Comparison of ENCODE assay signal across 15 mouse cellular contexts in genomic region chr4:76260686-76261085, GRCm38 (mm10).
DNase-seq lines count a peak whose midpoint lies in the region; ATAC-seq and TF ChIP-seq lines count a peak whose summit lies in the region.
"Had no signal": no experiment of that assay in that cellular context is flagged by ENCODE, and none has a peak within 500 bp of the region (broad histone marks: within the 10 kb centered on the region; RNA-seq: fewer than 3 reads in every experiment).

No protein-coding gene starts in this region.

- no peak overlapping the region for H3K27ac ChIP-seq in forebrain, embryonic 14.5 days (ENCODE audit: low read depth, low read length)
- no peak overlapping the region for H3K27ac ChIP-seq in forebrain, embryonic 10.5 days
- H3K27ac ChIP-seq in forebrain, embryonic 16.5 days (ENCODE audit: low read length), result no peak overlapping the region
- no peak overlapping the region for H3K27ac ChIP-seq in intestine, postnatal 0 days (ENCODE audit: low read depth, low read length)
- H3K27ac ChIP-seq in midbrain, embryonic 10.5 days (replicated peaks), result no peak overlapping the region
- H3K27ac ChIP-seq: limb, embryonic 10.5 days; liver, embryonic 12.5 days had no signal

- no peak overlapping the region for H3K9ac ChIP-seq in forebrain, embryonic 14.5 days (ENCODE audit: low read length)
- no peak overlapping the region for H3K9ac ChIP-seq in forebrain, embryonic 16.5 days (replicated peaks; ENCODE audit: low read depth, low read length)
- H3K9ac ChIP-seq in intestine, postnatal 0 days (ENCODE audit: low read depth, low read length), result no peak overlapping the region
- H3K9ac ChIP-seq: heart, embryonic 12.5 days; liver, embryonic 12.5 days had no signal

- H3K4me2 ChIP-seq in forebrain, embryonic 14.5 days (ENCODE audit: low read length), result no peak overlapping the region
- H3K4me2 ChIP-seq in forebrain, embryonic 16.5 days (ENCODE audit: low read length), result no peak overlapping the region
- no peak overlapping the region for H3K4me2 ChIP-seq in intestine, postnatal 0 days (replicated peaks; ENCODE audit: low read depth)
- H3K4me2 ChIP-seq: heart, embryonic 12.5 days; liver, embryonic 12.5 days had no signal

- peak; percentile 83 for ATAC-seq in forebrain, embryonic 14.5 days
- ATAC-seq in forebrain, embryonic 16.5 days, result peak; percentile 90
- ATAC-seq in inflammation-experienced regulatory T-cells, adult 6 months, result no peak
- ATAC-seq in intestine, postnatal 0 days, result no peak
- ATAC-seq: liver, embryonic 12.5 days; Patski had no signal

- 81% methylated on average over 1 of the region's 1 CpGs for WGBS in forebrain, embryonic 14.5 days
- 91% methylated on average over 1 of the region's 1 CpGs for WGBS in forebrain, embryonic 10.5 days
- 60% methylated on average over 1 of the region's 1 CpGs for WGBS in forebrain, embryonic 16.5 days
- 97% methylated on average over 1 of the region's 1 CpGs for WGBS in intestine, postnatal 0 days
- WGBS in midbrain, embryonic 10.5 days, result 95% methylated on average over 1 of the region's 1 CpGs

- H3K4me3 ChIP-seq in forebrain, embryonic 14.5 days (ENCODE audit: low read depth, low read length), result no peak overlapping the region
- no peak overlapping the region for H3K4me3 ChIP-seq in forebrain, embryonic 10.5 days
- no peak overlapping the region for H3K4me3 ChIP-seq in forebrain, embryonic 16.5 days (replicated peaks; ENCODE audit: low read length)
- H3K4me3 ChIP-seq in intestine, postnatal 0 days (ENCODE audit: low read depth, low read length), result no peak overlapping the region
- H3K4me3 ChIP-seq in midbrain, embryonic 10.5 days, result no peak overlapping the region
- H3K4me3 ChIP-seq: heart, embryonic 12.5 days; limb, embryonic 10.5 days; liver, embryonic 12.5 days had no signal

- peaks cover 17% of the 10 kb centered on the region for H3K4me1 ChIP-seq in forebrain, embryonic 14.5 days (ENCODE audit: control insufficient read depth, insufficient read depth, low read length)
- H3K4me1 ChIP-seq in forebrain, embryonic 10.5 days, result peaks cover 16% of the 10 kb centered on the region
- peaks cover 12% of the 10 kb centered on the region for H3K4me1 ChIP-seq in forebrain, embryonic 16.5 days (replicated peaks; ENCODE audit: control insufficient read depth, insufficient read depth, low read length)
- H3K4me1 ChIP-seq in intestine, postnatal 0 days (replicated peaks; ENCODE audit: control insufficient read depth, insufficient read depth, low read length), result no peaks in the 10 kb centered on the region
- peaks cover 13% of the 10 kb centered on the region; the same call in 1 of the 2 replicates for H3K4me1 ChIP-seq in midbrain, embryonic 10.5 days
- H3K4me1 ChIP-seq: liver, embryonic 12.5 days had no signal

- H3K36me3 ChIP-seq in forebrain, embryonic 14.5 days (ENCODE audit: control insufficient read depth, insufficient read depth, low read length), result no peaks in the 10 kb centered on the region
- H3K36me3 ChIP-seq in forebrain, embryonic 10.5 days (replicated peaks), result no peaks in the 10 kb centered on the region
- H3K36me3 ChIP-seq in forebrain, embryonic 16.5 days (ENCODE audit: control insufficient read depth, insufficient read depth), result no peaks in the 10 kb centered on the region
- H3K36me3 ChIP-seq in intestine, postnatal 0 days (ENCODE audit: control insufficient read depth, insufficient read depth), result no peaks in the 10 kb centered on the region
- no peaks in the 10 kb centered on the region for H3K36me3 ChIP-seq in midbrain, embryonic 10.5 days
- H3K36me3 ChIP-seq: heart, embryonic 12.5 days; limb, embryonic 10.5 days; liver, embryonic 12.5 days had no signal

- no peak for TF ChIP-seq CTCF in intestine, postnatal 0 days (IDR thresholded peaks at IDR 0.05; ENCODE audit: low read depth)

- DNase-seq in forebrain, embryonic 14.5 days (ENCODE audit: low spot score), result peak; percentile 48
- no peak for DNase-seq in forebrain, embryonic 10.5 days (ENCODE audit: extremely low spot score, low spot score)
- DNase-seq in ovary, postnatal 36 days (ENCODE audit: low spot score), result peak; percentile 6
- no peak for DNase-seq in ovary, adult 18-20 months (ENCODE audit: low spot score)
- DNase-seq in midbrain, embryonic 10.5 days (ENCODE audit: low spot score), result no peak
- DNase-seq: gastrocnemius, postnatal 36 days; kidney, adult 8-10 months; lung, postnatal 10 days had no signal

- no peaks in the 10 kb centered on the region for H3K9me3 ChIP-seq in forebrain, embryonic 14.5 days (replicated peaks; ENCODE audit: control insufficient read depth, low read length)
- no peaks in the 10 kb centered on the region for H3K9me3 ChIP-seq in forebrain, embryonic 10.5 days
- no peaks in the 10 kb centered on the region for H3K9me3 ChIP-seq in forebrain, embryonic 16.5 days (ENCODE audit: control insufficient read depth, low read length)
- no peaks in the 10 kb centered on the region for H3K9me3 ChIP-seq in intestine, postnatal 0 days (ENCODE audit: control insufficient read depth)
- no peaks in the 10 kb centered on the region for H3K9me3 ChIP-seq in midbrain, embryonic 10.5 days (replicated peaks)
- H3K9me3 ChIP-seq: heart, embryonic 12.5 days; limb, embryonic 10.5 days; liver, embryonic 12.5 days had no signal

- no peaks in the 10 kb centered on the region for H3K27me3 ChIP-seq in forebrain, embryonic 14.5 days (replicated peaks; ENCODE audit: control insufficient read depth, insufficient read depth, low read length)
- no peaks in the 10 kb centered on the region for H3K27me3 ChIP-seq in forebrain, embryonic 10.5 days (ENCODE audit: poor library complexity, severe bottlenecking)
- H3K27me3 ChIP-seq in forebrain, embryonic 16.5 days (replicated peaks; ENCODE audit: control insufficient read depth, insufficient read depth, low read length), result no peaks in the 10 kb centered on the region
- H3K27me3 ChIP-seq in intestine, postnatal 0 days (replicated peaks; ENCODE audit: control insufficient read depth, insufficient read depth, low read length), result no peaks in the 10 kb centered on the region
- H3K27me3 ChIP-seq in midbrain, embryonic 10.5 days (ENCODE audit: low read depth, poor library complexity, severe bottlenecking), result no peaks in the 10 kb centered on the region
- H3K27me3 ChIP-seq: heart, embryonic 12.5 days; liver, embryonic 12.5 days; Patski had no signal

Comparison
In these comparisons a context has a peak if more than half of its experiments do, and no peak if none do; other contexts are left out.
1. DNase-seq: peak in forebrain, embryonic 14.5 days (single experiment) and ovary, postnatal 36 days (single experiment); none in forebrain, embryonic 10.5 days (single experiment), ovary, adult 18-20 months (single experiment) and midbrain, embryonic 10.5 days (single experiment).
2. ATAC-seq: peak in forebrain, embryonic 14.5 days (single experiment) and forebrain, embryonic 16.5 days (single experiment); none in inflammation-experienced regulatory T-cells, adult 6 months (single experiment) and intestine, postnatal 0 days (single experiment).